Mouse (Mus musculus): Measurements from ENCODE around the gene Nkd1. TPM values are rescaled to one million over a fixed set of nuclear protein-coding genes. Genes with fewer than 3 reads are reported as not detected.

The Nkd1 gene
- polyA plus RNA-seq, 1 experiment from 2014 or later: 12.7 TPM

DNA sequence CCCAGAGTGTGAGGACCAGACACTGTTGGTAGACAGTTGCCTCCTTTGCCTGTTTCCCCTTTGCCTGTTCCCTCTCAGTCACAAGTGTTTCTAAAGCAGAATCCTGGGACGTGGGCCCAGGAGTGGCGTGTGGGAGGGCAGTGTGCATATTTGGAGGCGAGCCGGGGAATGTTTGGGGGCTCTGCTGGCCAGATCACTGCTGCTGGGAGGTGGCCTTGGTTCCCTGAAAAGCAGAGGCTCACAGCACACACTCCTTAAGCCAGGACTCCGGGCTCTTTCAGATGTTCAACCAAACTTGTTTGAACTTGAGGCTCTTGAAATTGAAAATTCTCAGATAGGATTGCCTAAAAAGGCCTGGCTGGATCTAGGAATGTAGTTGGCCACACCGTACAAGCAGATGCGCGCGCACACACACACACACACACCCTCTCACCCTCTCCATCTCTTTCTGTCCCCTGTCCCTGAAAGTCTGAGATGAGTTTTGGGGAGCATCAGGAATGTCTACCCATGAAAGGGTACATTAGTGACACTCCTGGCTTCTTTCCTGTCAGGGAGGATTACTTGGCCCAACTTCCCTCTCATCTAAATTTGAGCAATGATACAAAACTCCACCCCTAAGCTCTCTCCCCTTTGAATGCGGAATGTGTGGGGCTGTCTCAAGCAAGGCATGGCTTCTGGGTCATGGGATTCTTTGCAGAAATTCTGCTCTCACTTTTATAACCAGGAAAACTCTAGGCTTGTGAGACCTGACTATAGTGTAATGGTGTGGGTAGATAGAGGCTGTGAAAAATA is 55.4 kb downstream of the Nkd1 start:
- Histone ChIP-seq H3K36me3 (ENCODE audit: control insufficient read depth, insufficient read depth, low read length) (no peaks in the 10 kb centered on the region), H3K4me1 (replicated peaks; ENCODE audit: control insufficient read depth, insufficient read depth, low read length) (no peaks in the 10 kb centered on the region; the same call in 1 of the 2 replicates), H3K4me3 (ENCODE audit: low read depth, low read length) (no peak overlapping the region), H3K9ac (ENCODE audit: low read depth, low read length) (no peak overlapping the region), H3K9me3 (ENCODE audit: control insufficient read depth, low read length) (no peaks in the 10 kb centered on the region), H3K27ac (ENCODE audit: low read depth, low read length) (no peak overlapping the region), H3K4me2 (no peak overlapping the region), H3K27me3 (replicated peaks; ENCODE audit: control insufficient read depth, insufficient read depth, low read length) (no peaks in the 10 kb centered on the region)
- no peak for ATAC-seq (replicated peaks; ENCODE audit: low FRiP score)
- no peak for DNase-seq (ENCODE audit: low spot score)
- 71% methylated on average over 10 of the region's 10 CpGs for whole genome bisulfite sequencing

DNA sequence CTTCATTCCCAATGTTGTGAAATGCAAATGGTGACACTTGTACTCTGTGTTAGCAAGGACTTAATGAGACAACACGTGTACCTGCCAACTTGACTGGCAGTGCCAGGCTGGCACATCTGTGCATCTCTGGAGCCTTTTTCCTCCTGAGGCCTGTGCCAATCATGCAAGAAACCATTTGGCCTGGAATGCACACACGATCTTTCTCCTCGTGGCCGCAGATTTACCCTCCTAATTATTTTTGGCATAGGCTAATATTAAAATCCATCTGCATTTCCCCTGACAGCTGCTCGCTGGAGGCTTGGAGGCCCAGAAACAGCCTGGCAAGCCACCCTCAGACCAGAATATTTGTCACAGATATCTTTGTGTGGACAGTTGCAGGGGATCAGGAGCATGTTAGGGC is 56.5 kb downstream of the Nkd1 start:
- Histone ChIP-seq H3K4me3 (ENCODE audit: low read depth, low read length) (no peak overlapping the region), H3K9me3 (ENCODE audit: control insufficient read depth, low read length) (no peaks in the 10 kb centered on the region), H3K27me3 (replicated peaks; ENCODE audit: control insufficient read depth, insufficient read depth, low read length) (no peaks in the 10 kb centered on the region), H3K9ac (ENCODE audit: low read depth, low read length) (no peak overlapping the region), H3K4me1 (replicated peaks; ENCODE audit: control insufficient read depth, insufficient read depth, low read length) (no peaks in the 10 kb centered on the region; the same call in 1 of the 2 replicates), H3K27ac (ENCODE audit: low read depth, low read length) (no peak overlapping the region), H3K4me2 (no peak overlapping the region), H3K36me3 (ENCODE audit: control insufficient read depth, insufficient read depth, low read length) (no peaks in the 10 kb centered on the region)
- no peak for DNase-seq (ENCODE audit: low spot score)
- 84% methylated on average over 5 of the region's 5 CpGs for WGBS
- ATAC-seq (replicated peaks; ENCODE audit: low FRiP score): no peak

DNA sequence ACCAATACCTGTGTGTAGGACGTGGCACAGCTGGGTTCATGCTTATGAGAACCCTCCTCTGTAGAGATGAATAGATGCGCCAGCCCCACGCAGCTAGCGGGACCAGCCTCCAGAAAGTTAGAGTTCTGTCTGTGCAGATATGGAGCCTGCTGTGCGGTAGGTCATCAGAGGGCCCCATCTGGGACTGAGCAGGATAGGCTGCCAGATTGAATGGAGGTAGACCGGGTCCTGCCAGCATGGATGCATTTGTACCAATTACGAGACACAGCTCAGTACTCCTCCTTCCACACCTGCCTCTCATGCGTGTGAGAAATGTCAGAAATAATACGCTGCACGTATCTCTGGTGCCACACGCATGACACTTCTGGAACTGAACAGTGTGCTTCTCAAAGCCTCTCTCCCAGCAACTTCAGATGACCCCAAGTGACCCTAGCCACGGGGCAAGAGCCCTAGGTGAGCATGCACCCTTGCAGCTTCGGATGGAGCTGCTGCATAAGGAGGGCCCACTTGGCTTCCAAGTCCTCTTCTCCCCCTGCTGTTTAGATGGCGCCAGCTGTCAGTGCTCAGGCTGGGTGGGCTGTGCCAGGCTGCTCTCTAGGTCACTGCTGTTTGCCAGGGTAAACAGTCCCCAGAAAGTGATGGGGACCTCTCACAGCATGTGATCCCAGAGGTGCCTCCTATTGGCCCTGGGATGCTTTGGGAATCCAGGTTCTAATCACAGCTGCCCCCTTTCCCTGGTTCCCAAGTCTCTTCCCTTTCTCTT is 57.4 kb downstream of the Nkd1 start:
- Histone ChIP-seq H3K36me3 (ENCODE audit: control insufficient read depth, insufficient read depth, low read length) (no peaks in the 10 kb centered on the region), H3K4me1 (replicated peaks; ENCODE audit: control insufficient read depth, insufficient read depth, low read length) (no peaks in the 10 kb centered on the region; the same call in 1 of the 2 replicates), H3K4me3 (ENCODE audit: low read depth, low read length) (no peak overlapping the region), H3K9ac (ENCODE audit: low read depth, low read length) (no peak overlapping the region), H3K27me3 (replicated peaks; ENCODE audit: control insufficient read depth, insufficient read depth, low read length) (no peaks in the 10 kb centered on the region), H3K27ac (ENCODE audit: low read depth, low read length) (no peak overlapping the region), H3K4me2 (no peak overlapping the region), H3K9me3 (ENCODE audit: control insufficient read depth, low read length) (no peaks in the 10 kb centered on the region)
- 74% methylated on average over 14 of the region's 14 CpGs for WGBS
- ATAC-seq (replicated peaks; ENCODE audit: low FRiP score) (no peak), DNase-seq (ENCODE audit: low spot score) (no peak)

DNA sequence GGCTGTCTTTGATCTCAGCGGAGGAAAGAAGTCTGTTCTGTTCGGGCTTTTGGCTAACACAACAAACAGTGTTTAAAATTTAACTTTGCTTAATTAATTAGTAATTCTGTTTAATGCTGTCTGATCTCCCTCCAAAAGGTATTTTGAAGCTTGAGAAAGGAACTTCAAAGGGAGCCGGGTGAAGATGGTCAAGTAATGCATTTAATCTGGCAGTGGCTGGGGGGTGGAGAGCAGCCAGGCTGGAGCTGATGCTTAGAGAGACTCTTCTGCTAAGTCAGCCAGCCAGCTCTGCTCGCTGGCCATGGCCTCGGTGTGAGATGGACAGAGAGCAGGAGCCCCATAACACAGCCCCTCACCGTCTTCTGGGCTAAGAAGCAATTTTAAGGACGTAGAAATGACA is 58.1 kb downstream of the Nkd1 start:
- no peak overlapping the region for H3K4me3 ChIP-seq (ENCODE audit: low read depth, low read length)
- H3K4me2 ChIP-seq: no peak overlapping the region
- H3K27me3 ChIP-seq (replicated peaks; ENCODE audit: control insufficient read depth, insufficient read depth, low read length): no peaks in the 10 kb centered on the region
- no peak for DNase-seq (ENCODE audit: low spot score)
- ATAC-seq (replicated peaks; ENCODE audit: low FRiP score): no peak
- H3K9ac ChIP-seq (ENCODE audit: low read depth, low read length): no peak overlapping the region
- no peak overlapping the region for H3K27ac ChIP-seq (ENCODE audit: low read depth, low read length)
- H3K36me3 ChIP-seq (ENCODE audit: control insufficient read depth, insufficient read depth, low read length): no peaks in the 10 kb centered on the region
- H3K9me3 ChIP-seq (ENCODE audit: control insufficient read depth, low read length): no peaks in the 10 kb centered on the region
- no peaks in the 10 kb centered on the region; the same call in 1 of the 2 replicates for H3K4me1 ChIP-seq (replicated peaks; ENCODE audit: control insufficient read depth, insufficient read depth, low read length)
- WGBS: 61% methylated on average over 7 of the region's 7 CpGs

DNA sequence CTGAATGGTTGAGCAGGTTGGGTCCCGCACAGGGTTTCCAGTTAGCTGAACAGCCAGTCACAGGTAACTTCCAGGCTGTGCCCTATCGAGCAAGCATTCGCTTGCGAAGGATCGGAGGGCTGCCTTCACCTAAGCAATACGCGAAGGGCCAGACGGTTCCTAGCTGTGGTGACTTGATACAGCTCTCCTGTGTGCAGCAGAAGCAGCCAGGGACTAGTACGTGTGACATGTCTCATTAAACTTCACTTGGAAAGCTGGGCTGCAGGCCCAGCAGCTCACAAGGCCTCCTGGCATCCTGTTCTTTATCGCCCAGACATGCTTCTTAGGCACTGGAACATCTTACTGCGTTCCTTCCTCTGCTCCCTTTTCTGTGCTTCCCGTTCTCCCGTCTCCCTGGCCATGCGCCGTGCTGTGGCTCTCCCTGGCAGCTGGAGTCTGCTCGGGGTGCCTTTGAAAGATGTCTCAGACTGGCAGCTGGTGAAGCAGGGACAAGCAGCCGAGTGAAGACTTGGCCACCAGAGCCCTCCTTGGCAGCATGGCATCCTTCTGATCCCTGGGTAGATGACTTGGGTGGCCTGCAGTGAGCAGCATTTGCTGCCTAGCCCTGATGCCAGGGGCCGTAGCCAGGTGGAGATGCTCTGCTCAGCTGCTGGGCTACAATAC is 58.6 kb downstream of the Nkd1 start:
- H3K27ac ChIP-seq (ENCODE audit: low read depth, low read length): no peak overlapping the region
- no peak for ATAC-seq (replicated peaks; ENCODE audit: low FRiP score)
- H3K4me1 ChIP-seq (replicated peaks; ENCODE audit: control insufficient read depth, insufficient read depth, low read length): no peaks in the 10 kb centered on the region; the same call in 1 of the 2 replicates
- WGBS: 81% methylated on average over 18 of the region's 18 CpGs
- no peak overlapping the region for H3K4me2 ChIP-seq
- H3K9me3 ChIP-seq (ENCODE audit: control insufficient read depth, low read length): no peaks in the 10 kb centered on the region
- no peak overlapping the region for H3K4me3 ChIP-seq (ENCODE audit: low read depth, low read length)
- no peak overlapping the region for H3K9ac ChIP-seq (ENCODE audit: low read depth, low read length)
- no peak for DNase-seq (ENCODE audit: low spot score)
- no peaks in the 10 kb centered on the region for H3K36me3 ChIP-seq (ENCODE audit: control insufficient read depth, insufficient read depth, low read length)
- H3K27me3 ChIP-seq (replicated peaks; ENCODE audit: control insufficient read depth, insufficient read depth, low read length): no peaks in the 10 kb centered on the region

DNA sequence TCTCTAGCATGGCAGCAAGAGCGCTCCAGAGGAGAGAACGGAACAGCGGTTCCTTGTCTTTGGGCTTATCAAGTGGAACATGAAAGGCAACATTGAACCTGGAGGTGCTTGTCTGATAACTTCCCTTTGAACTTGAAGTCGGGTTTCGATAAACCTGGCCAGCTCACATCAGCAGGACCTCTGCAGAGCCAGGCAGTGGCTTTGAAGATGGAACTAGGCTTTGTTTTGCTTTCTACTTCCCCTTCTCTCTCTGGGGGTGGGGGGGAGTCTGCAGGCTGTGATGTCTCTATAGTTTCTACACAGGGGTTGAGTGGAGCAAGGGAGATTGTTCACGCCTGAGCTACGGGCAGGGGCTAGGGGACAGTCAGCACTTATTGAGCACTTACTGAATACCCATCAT is 59.6 kb downstream of the Nkd1 start:
- no peak overlapping the region for H3K4me3 ChIP-seq (ENCODE audit: low read depth, low read length)
- WGBS: 46% methylated on average over 7 of the region's 7 CpGs
- H3K27ac ChIP-seq (ENCODE audit: low read depth, low read length): no peak overlapping the region
- H3K4me2 ChIP-seq: no peak overlapping the region
- H3K9ac ChIP-seq (ENCODE audit: low read depth, low read length): no peak overlapping the region
- ATAC-seq (replicated peaks; ENCODE audit: low FRiP score): no peak
- no peaks in the 10 kb centered on the region; the same call in 1 of the 2 replicates for H3K4me1 ChIP-seq (replicated peaks; ENCODE audit: control insufficient read depth, insufficient read depth, low read length)
- no peak for DNase-seq (ENCODE audit: low spot score)
- H3K27me3 ChIP-seq (replicated peaks; ENCODE audit: control insufficient read depth, insufficient read depth, low read length): no peaks in the 10 kb centered on the region
- H3K9me3 ChIP-seq (ENCODE audit: control insufficient read depth, low read length): no peaks in the 10 kb centered on the region
- no peaks in the 10 kb centered on the region for H3K36me3 ChIP-seq (ENCODE audit: control insufficient read depth, insufficient read depth, low read length)

DNA sequence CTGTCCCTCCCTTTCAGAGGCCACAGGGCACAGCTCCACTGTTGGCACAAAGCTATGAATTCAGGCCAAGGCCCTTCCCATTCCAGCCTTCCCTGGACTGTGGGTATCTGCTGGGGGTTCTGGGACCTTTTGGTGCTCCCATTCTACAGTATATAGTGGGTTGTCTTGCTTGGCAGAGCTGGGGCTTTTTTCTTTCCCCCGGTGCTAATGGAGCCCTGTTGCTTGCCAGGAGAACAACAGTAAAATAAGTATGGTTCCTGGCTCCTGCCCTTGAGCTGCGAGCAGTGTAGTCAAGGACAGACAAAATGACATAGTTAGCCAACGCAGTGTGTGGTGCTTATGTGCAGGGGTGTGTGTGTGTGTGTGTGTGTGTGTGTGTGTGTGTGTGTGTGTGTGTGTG is 62.7 kb downstream of the Nkd1 start:
- H3K27ac ChIP-seq (ENCODE audit: low read depth, low read length): no peak overlapping the region
- no peaks in the 10 kb centered on the region for H3K27me3 ChIP-seq (replicated peaks; ENCODE audit: control insufficient read depth, insufficient read depth, low read length)
- H3K9ac ChIP-seq (ENCODE audit: low read depth, low read length): no peak overlapping the region
- H3K36me3 ChIP-seq (ENCODE audit: control insufficient read depth, insufficient read depth, low read length): no peaks in the 10 kb centered on the region
- ATAC-seq (replicated peaks; ENCODE audit: low FRiP score): no peak
- H3K4me3 ChIP-seq (ENCODE audit: low read depth, low read length): no peak overlapping the region
- no peaks in the 10 kb centered on the region; the same call in none of the 2 replicates for H3K4me1 ChIP-seq (replicated peaks; ENCODE audit: control insufficient read depth, insufficient read depth, low read length)
- no peak overlapping the region for H3K4me2 ChIP-seq
- DNase-seq (ENCODE audit: low spot score): no peak
- 86% methylated on average over 3 of the region's 3 CpGs for WGBS
- no peaks in the 10 kb centered on the region for H3K9me3 ChIP-seq (ENCODE audit: control insufficient read depth, low read length)

DNA sequence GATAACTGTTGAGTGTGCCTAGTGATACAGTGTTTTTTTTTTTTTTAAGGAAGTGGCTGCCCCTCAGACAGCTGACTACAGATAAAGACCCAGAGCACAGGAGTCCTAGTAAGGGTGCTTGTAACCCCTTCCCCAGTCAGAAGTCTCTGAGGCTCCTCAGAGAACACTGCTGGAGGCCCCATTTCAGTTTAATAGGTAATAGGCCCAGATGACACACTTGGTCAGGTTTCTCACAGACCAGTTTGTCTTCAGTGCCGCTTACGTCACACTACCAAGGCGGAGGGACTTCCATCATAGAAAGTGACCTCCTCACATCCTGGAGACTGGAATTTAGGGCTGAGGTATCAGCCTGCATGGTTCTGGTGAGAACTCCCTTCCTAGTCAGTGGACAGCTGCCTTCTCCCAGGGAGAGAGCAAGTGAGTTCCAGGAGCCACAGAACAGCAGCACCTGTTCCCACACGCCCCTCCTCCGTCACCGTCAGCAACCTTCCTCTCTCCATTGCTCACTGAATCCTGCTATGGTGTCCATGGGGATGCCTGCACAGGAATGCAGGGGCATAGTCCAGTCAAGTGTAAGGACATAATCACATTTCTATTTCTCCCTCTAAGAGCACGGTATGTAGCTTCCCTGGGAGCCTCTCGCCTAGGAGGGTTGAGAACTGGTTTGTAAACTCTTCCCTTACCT is 67.2 kb downstream of the Nkd1 start:
- 90% methylated on average over 8 of the region's 8 CpGs for WGBS
- no peak overlapping the region for H3K4me3 ChIP-seq (ENCODE audit: low read depth, low read length)
- no peaks in the 10 kb centered on the region; the same call in 1 of the 2 replicates for H3K4me1 ChIP-seq (replicated peaks; ENCODE audit: control insufficient read depth, insufficient read depth, low read length)
- no peaks in the 10 kb centered on the region for H3K9me3 ChIP-seq (ENCODE audit: control insufficient read depth, low read length)
- no peak for DNase-seq (ENCODE audit: low spot score)
- no peaks in the 10 kb centered on the region for H3K36me3 ChIP-seq (ENCODE audit: control insufficient read depth, insufficient read depth, low read length)
- H3K4me2 ChIP-seq: no peak overlapping the region
- no peak for ATAC-seq (replicated peaks; ENCODE audit: low FRiP score)
- no peak overlapping the region for H3K9ac ChIP-seq (ENCODE audit: low read depth, low read length)
- no peaks in the 10 kb centered on the region for H3K27me3 ChIP-seq (replicated peaks; ENCODE audit: control insufficient read depth, insufficient read depth, low read length)
- no peak overlapping the region for H3K27ac ChIP-seq (ENCODE audit: low read depth, low read length)

Measured in liver, embryonic 11.5 days (tissue).